Mouse (Mus musculus) liver, embryonic 12.5 days (tissue): ENCODE results near the gene Igsf23. TPM values are rescaled to one million over a fixed set of nuclear protein-coding genes. Genes with fewer than 3 reads are reported as not detected.

Experiments
- ATAC-seq: fragments of 200-750 bp; cut with Nextera tagmentation; 2 replicates; pipeline ENCODE4 v1.8.0; 2017; ENCODE audit warnings: moderate number of reproducible peaks, mild to moderate bottlenecking, moderate library complexity
- H3K27ac ChIP-seq: fragments of 300-500 bp; sonication (generic); 2 replicates; pipeline ENCODE4 v1.5.1; 2016; ENCODE audit warnings: mild to moderate bottlenecking
- H3K27me3 ChIP-seq: fragments of 300-500 bp; sonication (generic); replicated peaks from 2 replicates; pipeline ENCODE4 v1.6.1; 2016; ENCODE audit warnings: mild to moderate bottlenecking, moderate library complexity
- H3K36me3 ChIP-seq: fragments of 300-500 bp; sonication (generic); 2 replicates; pipeline ENCODE4 v1.6.1; 2016; ENCODE audit warnings: mild to moderate bottlenecking, moderate library complexity
- H3K4me1 ChIP-seq: fragments of 300-500 bp; sonication (generic); 2 replicates; pipeline ENCODE4 v1.6.1; 2016
- H3K4me2 ChIP-seq: fragments of 300-500 bp; sonication (generic); 2 replicates; pipeline ENCODE4 v1.6.1; 2016; ENCODE audit warnings: mild to moderate bottlenecking, moderate library complexity
- H3K4me3 ChIP-seq: fragments of 300-500 bp; sonication (generic); 2 replicates; pipeline ENCODE4 v1.5.1; 2016; ENCODE audit warnings: mild to moderate bottlenecking, moderate library complexity
- H3K9ac ChIP-seq: fragments of 300-500 bp; sonication (generic); 2 replicates; pipeline ENCODE4 v1.6.1; 2016; ENCODE audit warnings: mild to moderate bottlenecking, moderate library complexity
- H3K9me3 ChIP-seq: fragments of 300-500 bp; sonication (generic); replicated peaks from 2 replicates; pipeline ENCODE4 v1.6.1; 2016; ENCODE audit warnings: mild to moderate bottlenecking, moderate library complexity
- WGBS: fragments of 180-500 bp; shearing (Covaris S2); methylation state at CpG from one replicate; pipeline ENCODE4 v1.1.7; 2016; ENCODE audit not compliant: insufficient replicate concordance; 5-methylcytosine and 5-hydroxymethylcytosine counted together
- polyA plus RNA-seq: library from polyadenylated mRNA; unstranded; fragments of >200 nt; fragmentation: Nextera tagmentation; extraction: Ambion mirVana; gene quantifications from 2 replicates; pipeline ENCODE4 v1.2.1, GENCODE M21; 2016

Gene Igsf23
- polyA plus RNA-seq, 1 experiment from 2014 or later = 0.30 TPM

GRCm38 (mm10) chr7:19952320-19952986, 1.9 kb upstream of the Igsf23 start:
- peaks cover 17% of the 10 kb centered on the region; the same call in 1 of the 2 replicates for H3K4me1 ChIP-seq
- H3K36me3 ChIP-seq = no peaks in the 10 kb centered on the region
- H3K27ac ChIP-seq = no peak overlapping the region
- no peaks in the 10 kb centered on the region for H3K27me3 ChIP-seq
- H3K9ac ChIP-seq = no peak overlapping the region
- H3K4me2 ChIP-seq = no peak overlapping the region
- no peak overlapping the region for H3K4me3 ChIP-seq
- 70% methylated on average over 10 of the region's 10 CpGs for WGBS
- no peak for ATAC-seq
- H3K9me3 ChIP-seq = no peaks in the 10 kb centered on the region

GRCm38 (mm10) chr7:19949996-19950395, 560 bp downstream of the Igsf23 start:
- WGBS = 62% methylated on average over 10 of the region's 10 CpGs
- Histone ChIP-seq H3K4me1 (peaks cover 10% of the 10 kb centered on the region; the same call in 1 of the 2 replicates), H3K36me3 (no peaks in the 10 kb centered on the region), H3K4me2 (no peak overlapping the region), H3K4me3 (no peak overlapping the region), H3K27me3 (no peaks in the 10 kb centered on the region), H3K27ac (no peak overlapping the region), H3K9ac (no peak overlapping the region), H3K9me3 (no peaks in the 10 kb centered on the region)
- no peak for ATAC-seq

DNA sequence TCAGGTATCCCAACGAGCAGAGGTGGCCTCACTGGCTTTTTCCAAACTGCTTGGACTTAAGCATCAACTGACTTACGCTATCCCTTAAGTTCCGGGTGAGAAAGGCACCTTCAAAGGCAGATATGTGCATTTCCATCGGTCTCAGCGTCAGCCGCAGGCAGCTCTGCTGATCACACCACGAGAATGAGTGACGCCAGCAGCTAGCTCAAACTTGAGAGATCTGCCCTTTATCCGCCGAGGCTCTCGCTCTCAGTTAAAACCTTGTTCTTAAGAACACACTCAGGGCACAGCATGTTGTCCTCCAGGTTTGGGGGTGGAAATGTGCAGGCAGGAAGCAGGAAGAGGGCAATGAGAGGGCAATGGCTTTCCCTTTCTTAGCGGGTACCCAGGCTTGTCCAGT, 1.6 kb downstream of the Igsf23 start:
- ATAC-seq = no peak
- 67% methylated on average over 12 of the region's 12 CpGs for WGBS
- Histone ChIP-seq H3K27me3 (no peaks in the 10 kb centered on the region), H3K4me3 (no peak overlapping the region), H3K9me3 (no peaks in the 10 kb centered on the region), H3K4me1 (peaks cover 10% of the 10 kb centered on the region; the same call in 1 of the 2 replicates), H3K27ac (no peak overlapping the region), H3K36me3 (no peaks in the 10 kb centered on the region), H3K4me2 (no peak overlapping the region), H3K9ac (no peak overlapping the region)

GRCm38 (mm10) chr7:19945821-19946515, 4.6 kb downstream of the Igsf23 start:
- no peaks in the 10 kb centered on the region for H3K27me3 ChIP-seq
- WGBS = 76% methylated on average over 13 of the region's 13 CpGs
- no peaks in the 10 kb centered on the region for H3K9me3 ChIP-seq
- no peak for ATAC-seq
- H3K27ac ChIP-seq = no peak overlapping the region
- H3K36me3 ChIP-seq = no peaks in the 10 kb centered on the region
- peaks cover 10% of the 10 kb centered on the region; the same call in 1 of the 2 replicates for H3K4me1 ChIP-seq
- no peak overlapping the region for H3K4me2 ChIP-seq
- no peak overlapping the region for H3K4me3 ChIP-seq
- H3K9ac ChIP-seq = no peak overlapping the region

- H3K9ac ChIP-seq = no peak overlapping the region
- no peaks in the 10 kb centered on the region for H3K27me3 ChIP-seq
- no peak overlapping the region for H3K4me3 ChIP-seq
- no peaks in the 10 kb centered on the region for H3K36me3 ChIP-seq
- ATAC-seq = no peak
- 73% methylated on average over 5 of the region's 5 CpGs for WGBS
- no peak overlapping the region for H3K4me2 ChIP-seq
- H3K27ac ChIP-seq = no peak overlapping the region
- no peaks in the 10 kb centered on the region for H3K9me3 ChIP-seq
- peaks cover 7% of the 10 kb centered on the region for H3K4me1 ChIP-seq
Measured at GRCm38 (mm10) chr7:19945201-19945600, 5.4 kb downstream of the Igsf23 start.

DNA sequence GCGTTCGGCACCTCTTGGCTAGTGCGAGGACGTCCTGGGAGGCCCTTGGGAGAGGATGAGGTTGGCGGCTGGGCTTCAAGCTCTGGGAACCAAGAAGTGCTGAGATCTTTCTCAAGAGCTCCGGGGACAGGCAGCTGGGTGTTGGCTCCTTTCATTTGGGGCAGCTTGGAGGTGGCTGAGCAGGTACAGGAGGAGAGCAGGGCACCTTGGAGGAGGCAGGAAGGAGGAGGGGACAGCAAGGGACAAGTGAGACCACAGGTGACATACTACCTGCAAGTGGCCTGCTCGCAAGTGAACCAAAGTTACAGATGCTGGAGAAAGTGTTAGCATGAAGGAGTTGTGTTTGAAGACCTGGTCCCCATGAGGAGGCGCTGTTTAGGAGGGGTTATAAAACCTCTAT, 5.8 kb downstream of the Igsf23 start:
- 80% methylated on average over 8 of the region's 8 CpGs for WGBS
- H3K9ac ChIP-seq = no peak overlapping the region
- H3K27me3 ChIP-seq = no peaks in the 10 kb centered on the region
- ATAC-seq = no peak
- H3K9me3 ChIP-seq = no peaks in the 10 kb centered on the region
- H3K4me1 ChIP-seq = peaks cover 9% of the 10 kb centered on the region
- no peak overlapping the region for H3K4me3 ChIP-seq
- no peak overlapping the region for H3K27ac ChIP-seq
- H3K4me2 ChIP-seq = no peak overlapping the region
- no peaks in the 10 kb centered on the region for H3K36me3 ChIP-seq

DNA sequence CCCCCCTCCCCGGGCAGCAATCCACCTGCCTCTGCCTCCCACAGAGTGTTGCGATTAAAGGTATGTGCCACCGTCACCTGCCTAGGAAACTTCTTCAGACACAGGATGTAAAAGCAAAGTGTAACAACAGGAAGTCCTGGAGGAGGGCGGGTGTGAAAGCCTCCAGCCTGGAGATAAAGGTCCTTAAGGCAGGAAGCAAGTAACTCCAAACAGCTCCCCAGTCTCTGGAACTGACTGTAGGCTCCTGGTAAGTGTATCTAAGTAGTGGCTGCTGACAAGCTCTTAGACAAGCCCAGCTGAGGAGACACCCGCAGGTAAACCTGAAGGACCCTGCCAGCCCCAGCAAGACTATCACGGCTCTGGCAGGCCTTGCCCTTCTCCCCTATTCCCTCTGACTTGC, 10.3 kb downstream of the Igsf23 start:
- peak overlapping the region; percentile 56 for H3K27ac ChIP-seq
- H3K36me3 ChIP-seq = no peaks in the 10 kb centered on the region
- no peaks in the 10 kb centered on the region for H3K9me3 ChIP-seq
- 24% methylated on average over 5 of the region's 6 CpGs for WGBS
- H3K4me2 ChIP-seq = peak overlapping the region; percentile 43
- no peak overlapping the region for H3K4me3 ChIP-seq
- ATAC-seq = no peak
- H3K9ac ChIP-seq = no peak overlapping the region
- H3K4me1 ChIP-seq = peaks cover 20% of the 10 kb centered on the region
- H3K27me3 ChIP-seq = no peaks in the 10 kb centered on the region

GRCm38 (mm10) chr7:19939555-19940235, 10.9 kb downstream of the Igsf23 start:
- no peaks in the 10 kb centered on the region for H3K9me3 ChIP-seq
- H3K4me1 ChIP-seq = peaks cover 25% of the 10 kb centered on the region
- peak overlapping the region; percentile 30; the same call in 1 of the 2 replicates for H3K27ac ChIP-seq
- H3K4me2 ChIP-seq = peak overlapping the region; percentile 43
- no peak overlapping the region for H3K4me3 ChIP-seq
- no peaks in the 10 kb centered on the region for H3K27me3 ChIP-seq
- no peaks in the 10 kb centered on the region for H3K36me3 ChIP-seq
- ATAC-seq = 0 out of 2 replicates have a peak, but pooled peaks have one; percentile 8
- WGBS = 40% methylated on average over 10 of the region's 12 CpGs
- no peak overlapping the region for H3K9ac ChIP-seq

GRCm38 (mm10) chr7:19937229-19937821, 13.2 kb downstream of the Igsf23 start:
- H3K4me2 ChIP-seq = no peak overlapping the region
- H3K27me3 ChIP-seq = peaks cover 3% of the 10 kb centered on the region
- 69% methylated on average over 11 of the region's 11 CpGs for whole genome bisulfite sequencing
- H3K36me3 ChIP-seq = no peaks in the 10 kb centered on the region
- no peak overlapping the region for H3K27ac ChIP-seq
- H3K4me3 ChIP-seq = no peak overlapping the region
- H3K9ac ChIP-seq = no peak overlapping the region
- H3K9me3 ChIP-seq = no peaks in the 10 kb centered on the region
- ATAC-seq = no peak
- H3K4me1 ChIP-seq = peaks cover 30% of the 10 kb centered on the region

DNA sequence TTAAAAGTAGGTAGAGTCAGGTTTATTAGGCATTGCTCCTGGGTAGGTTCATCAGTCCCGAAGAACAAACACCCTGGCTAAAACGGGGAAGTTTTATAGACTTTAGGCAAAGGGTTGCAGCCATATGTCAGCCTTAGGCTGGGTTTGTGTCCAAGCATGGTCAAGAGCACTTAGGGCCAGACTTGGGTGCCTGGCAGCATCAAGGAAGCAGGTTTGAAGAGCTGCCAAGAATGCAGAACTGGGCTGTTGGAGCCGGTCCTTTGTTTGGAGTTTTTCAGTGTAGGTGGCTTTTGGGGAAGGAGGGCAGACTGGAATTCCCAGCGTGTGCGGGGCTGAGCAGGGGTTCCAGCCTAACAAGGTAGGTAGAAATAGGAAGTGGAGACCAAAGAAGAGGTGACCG, 14.6 kb downstream of the Igsf23 start:
- H3K27me3 ChIP-seq = peaks cover 13% of the 10 kb centered on the region
- H3K27ac ChIP-seq = peak overlapping the region; percentile 48; the same call in 1 of the 2 replicates
- WGBS = 53% methylated on average over 6 of the region's 6 CpGs
- ATAC-seq = no peak
- H3K4me1 ChIP-seq = peaks cover 33% of the 10 kb centered on the region
- H3K9me3 ChIP-seq = no peaks in the 10 kb centered on the region
- H3K4me2 ChIP-seq = peak overlapping the region; percentile 58
- H3K36me3 ChIP-seq = no peaks in the 10 kb centered on the region
- H3K9ac ChIP-seq = no peak overlapping the region
- H3K4me3 ChIP-seq = no peak overlapping the region

DNA sequence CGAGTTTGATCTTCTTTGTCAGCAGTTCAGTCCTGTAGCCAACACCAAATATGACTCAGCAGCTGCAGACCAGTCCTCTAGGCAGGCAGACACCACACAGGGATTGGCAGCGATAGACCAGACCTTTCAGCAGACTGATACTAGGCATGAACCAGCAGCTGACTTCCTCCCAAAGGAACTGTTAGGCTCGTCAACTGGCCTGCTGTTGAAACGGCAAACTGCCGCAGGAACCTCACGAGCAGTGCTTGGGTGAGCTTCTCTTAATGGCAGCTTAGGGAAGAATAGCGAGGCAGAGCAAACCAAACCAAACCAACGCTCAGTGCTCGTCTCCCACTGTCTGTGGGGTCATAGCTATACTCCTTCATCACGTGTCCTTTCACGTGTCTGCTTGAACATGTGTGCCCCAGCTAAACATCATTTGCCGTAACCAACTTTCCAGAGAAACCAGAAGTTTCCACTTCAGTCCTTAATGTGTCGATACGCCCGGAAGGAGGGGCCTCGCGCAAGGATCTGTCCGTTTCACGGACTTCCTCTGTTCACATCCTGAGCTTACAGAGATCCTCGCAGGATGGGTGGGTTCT, 15.3 kb downstream of the Igsf23 start:
- peaks cover 29% of the 10 kb centered on the region for H3K4me1 ChIP-seq
- H3K27ac ChIP-seq = peak overlapping the region; percentile 48; the same call in 1 of the 2 replicates
- 0 out of 2 replicates have a peak overlapping the region, but pooled peaks have one; percentile 4 for H3K9ac ChIP-seq
- peaks cover 13% of the 10 kb centered on the region for H3K27me3 ChIP-seq
- H3K36me3 ChIP-seq = no peaks in the 10 kb centered on the region
- WGBS = 25% methylated on average over 20 of the region's 20 CpGs
- H3K4me3 ChIP-seq = peak overlapping the region; percentile 25
- H3K9me3 ChIP-seq = no peaks in the 10 kb centered on the region
- peak overlapping the region; percentile 58 for H3K4me2 ChIP-seq
- ATAC-seq = peak; percentile 48; the same call in 1 of the 2 replicates
